Mouse (Mus musculus) midbrain, embryonic 16.5 days (tissue): ENCODE data around the gene Anxa6. TPM values are rescaled to one million over a fixed set of nuclear protein-coding genes. Genes with fewer than 3 reads are reported as not detected.

Experiments used
- ATAC-seq: fragments of 200-750 bp; cut with Nextera tagmentation; 2 replicates; pipeline ENCODE4 v1.8.0; 2017; ENCODE audit warnings: moderate TSS enrichment
- H3K27ac ChIP-seq: fragments of 300-500 bp; sonication (generic); 2 replicates; pipeline ENCODE4 v1.5.1; 2014; ENCODE audit warnings: mild to moderate bottlenecking, low read length, mixed read lengths
- H3K27me3 ChIP-seq: fragments of 300-500 bp; sonication (generic); 2 replicates; pipeline ENCODE4 v1.6.1; 2014; ENCODE audit warnings: low read depth, low read length, mixed read lengths; ENCODE audit not compliant: control insufficient read depth, insufficient read depth
- H3K36me3 ChIP-seq: fragments of 300-500 bp; sonication (generic); 2 replicates; pipeline ENCODE4 v1.6.1; 2014; ENCODE audit warnings: mild to moderate bottlenecking, low read length, moderate library complexity, mixed read lengths; ENCODE audit not compliant: control insufficient read depth, insufficient read depth
- H3K4me1 ChIP-seq: fragments of 300-500 bp; sonication (generic); 2 replicates; pipeline ENCODE4 v1.6.1; 2014; ENCODE audit warnings: mild to moderate bottlenecking, low read length, mixed read lengths; ENCODE audit not compliant: control insufficient read depth, insufficient read depth
- H3K4me2 ChIP-seq: fragments of 300-500 bp; sonication (generic); 2 replicates; pipeline ENCODE4 v1.6.1; 2014; ENCODE audit warnings: mild to moderate bottlenecking, low read length, mixed read lengths
- H3K4me3 ChIP-seq: fragments of 300-500 bp; sonication (generic); 2 replicates; pipeline ENCODE4 v1.5.1; 2014; ENCODE audit warnings: low read depth, mild to moderate bottlenecking, low read length, moderate library complexity, mixed read lengths
- H3K9ac ChIP-seq: fragments of 300-500 bp; sonication (generic); 2 replicates; pipeline ENCODE4 v1.6.1; 2014; ENCODE audit warnings: low read depth, low read length, mixed read lengths
- H3K9me3 ChIP-seq: fragments of 300-500 bp; sonication (generic); replicated peaks from 2 replicates; pipeline ENCODE4 v1.6.1; 2014; ENCODE audit warnings: mild to moderate bottlenecking, low read length, mixed read lengths; ENCODE audit not compliant: control insufficient read depth, poor library complexity, severe bottlenecking
- WGBS: fragments of 180-500 bp; shearing (Covaris S2); extraction: QIAGEN DNeasy Blood & Tissue Kit; methylation state at CpG from one replicate; pipeline ENCODE4 v1.1.7; 2014; 5-methylcytosine and 5-hydroxymethylcytosine counted together
- polyA plus RNA-seq: library from polyadenylated mRNA; unstranded; fragments of >200 nt; fragmentation: Nextera tagmentation; extraction: Ambion mirVana; gene quantifications from 2 replicates; pipeline ENCODE4 v1.2.1, GENCODE M21; 2015

Anxa6 gene
- polyA plus RNA-seq, 1 experiment from 2014 or later, result 37.0 TPM

GRCm38 (mm10) chr11:54981630-54982029 lies 51.6 kb downstream of the Anxa6 start:
- Histone ChIP-seq H3K9me3 (no peaks in the 10 kb centered on the region), H3K9ac (no peak overlapping the region), H3K4me3 (no peak overlapping the region), H3K27ac (no peak overlapping the region), H3K27me3 (no peaks in the 10 kb centered on the region), H3K4me2 (no peak overlapping the region), H3K36me3 (peaks cover 3% of the 10 kb centered on the region; the same call in 1 of the 2 replicates), H3K4me1 (no peaks in the 10 kb centered on the region)
- ATAC-seq, result no peak
- 95% methylated on average over 4 of the region's 4 CpGs for whole genome bisulfite sequencing

- Histone ChIP-seq H3K27ac (no peak overlapping the region), H3K9me3 (no peaks in the 10 kb centered on the region), H3K36me3 (peaks cover 3% of the 10 kb centered on the region; the same call in 1 of the 2 replicates), H3K27me3 (no peaks in the 10 kb centered on the region), H3K9ac (no peak overlapping the region), H3K4me1 (0 out of 2 replicates have a peak, but pooled peaks cover 2% of the 10 kb centered on the region), H3K4me2 (no peak overlapping the region), H3K4me3 (no peak overlapping the region)
- no peak for ATAC-seq
- WGBS, result 70% methylated on average over 6 of the region's 6 CpGs
These were observed 55.8 kb downstream of the Anxa6 start for GRCm38 (mm10) chr11:54977385-54977937.

GRCm38 (mm10) chr11:54976351-54976750 lies 56.9 kb downstream of the Anxa6 start:
- no peak for ATAC-seq
- no peak overlapping the region for H3K4me3 ChIP-seq
- 98% methylated on average over 2 of the region's 2 CpGs for WGBS
- H3K9me3 ChIP-seq, result no peaks in the 10 kb centered on the region
- no peaks in the 10 kb centered on the region; the same call in 1 of the 2 replicates for H3K36me3 ChIP-seq
- no peak overlapping the region for H3K4me2 ChIP-seq
- H3K27me3 ChIP-seq, result no peaks in the 10 kb centered on the region
- H3K9ac ChIP-seq, result no peak overlapping the region
- H3K4me1 ChIP-seq, result 0 out of 2 replicates have a peak, but pooled peaks cover 2% of the 10 kb centered on the region
- H3K27ac ChIP-seq, result no peak overlapping the region

GRCm38 (mm10) chr11:54975756-54976155 lies 57.5 kb downstream of the Anxa6 start:
- no peak overlapping the region for H3K4me3 ChIP-seq
- WGBS, result 88% methylated on average over 2 of the region's 2 CpGs
- H3K4me2 ChIP-seq, result no peak overlapping the region
- H3K36me3 ChIP-seq, result no peaks in the 10 kb centered on the region
- H3K27me3 ChIP-seq, result no peaks in the 10 kb centered on the region
- no peaks in the 10 kb centered on the region for H3K9me3 ChIP-seq
- ATAC-seq, result no peak
- 0 out of 2 replicates have a peak, but pooled peaks cover 2% of the 10 kb centered on the region for H3K4me1 ChIP-seq
- no peak overlapping the region for H3K27ac ChIP-seq
- no peak overlapping the region for H3K9ac ChIP-seq

GRCm38 (mm10) chr11:54975340-54975739 lies 57.9 kb downstream of the Anxa6 start:
- 80% methylated on average over 5 of the region's 5 CpGs for WGBS
- no peaks in the 10 kb centered on the region for H3K36me3 ChIP-seq
- no peak for ATAC-seq
- no peak overlapping the region for H3K4me2 ChIP-seq
- no peaks in the 10 kb centered on the region for H3K27me3 ChIP-seq
- no peaks in the 10 kb centered on the region for H3K9me3 ChIP-seq
- no peak overlapping the region for H3K27ac ChIP-seq
- H3K9ac ChIP-seq, result no peak overlapping the region
- no peak overlapping the region for H3K4me3 ChIP-seq
- H3K4me1 ChIP-seq, result 0 out of 2 replicates have a peak, but pooled peaks cover 2% of the 10 kb centered on the region

- no peak overlapping the region for H3K27ac ChIP-seq
- ATAC-seq, result no peak
- 89% methylated on average over 4 of the region's 4 CpGs for WGBS
- H3K36me3 ChIP-seq, result no peaks in the 10 kb centered on the region
- no peaks in the 10 kb centered on the region for H3K27me3 ChIP-seq
- H3K4me3 ChIP-seq, result no peak overlapping the region
- H3K9ac ChIP-seq, result no peak overlapping the region
- 0 out of 2 replicates have a peak, but pooled peaks cover 2% of the 10 kb centered on the region for H3K4me1 ChIP-seq
- H3K9me3 ChIP-seq, result no peaks in the 10 kb centered on the region
- H3K4me2 ChIP-seq, result no peak overlapping the region
These were observed 58.6 kb downstream of the Anxa6 start for GRCm38 (mm10) chr11:54974639-54975038.

- Histone ChIP-seq H3K27me3 (no peaks in the 10 kb centered on the region), H3K27ac (no peak overlapping the region), H3K9me3 (no peaks in the 10 kb centered on the region), H3K4me3 (no peak overlapping the region), H3K4me2 (no peak overlapping the region), H3K4me1 (0 out of 2 replicates have a peak, but pooled peaks cover 2% of the 10 kb centered on the region), H3K36me3 (no peaks in the 10 kb centered on the region), H3K9ac (no peak overlapping the region)
- ATAC-seq, result no peak
- 37% methylated on average over 8 of the region's 8 CpGs for WGBS
These were observed 59.6 kb downstream of the Anxa6 start for GRCm38 (mm10) chr11:54973481-54974212.

GRCm38 (mm10) chr11:54972789-54973188 lies 60.5 kb downstream of the Anxa6 start:
- WGBS, result 60% methylated on average over 6 of the region's 6 CpGs
- H3K9ac ChIP-seq, result no peak overlapping the region
- H3K4me3 ChIP-seq, result no peak overlapping the region
- H3K4me2 ChIP-seq, result no peak overlapping the region
- no peak overlapping the region for H3K27ac ChIP-seq
- no peaks in the 10 kb centered on the region for H3K27me3 ChIP-seq
- ATAC-seq, result no peak
- no peaks in the 10 kb centered on the region for H3K36me3 ChIP-seq
- no peaks in the 10 kb centered on the region for H3K9me3 ChIP-seq
- 0 out of 2 replicates have a peak, but pooled peaks cover 2% of the 10 kb centered on the region for H3K4me1 ChIP-seq

- ATAC-seq, result no peak
- WGBS, result 60% methylated on average over 4 of the region's 4 CpGs
- Histone ChIP-seq H3K4me1 (0 out of 2 replicates have a peak, but pooled peaks cover 2% of the 10 kb centered on the region), H3K36me3 (no peaks in the 10 kb centered on the region), H3K27ac (no peak overlapping the region), H3K9me3 (no peaks in the 10 kb centered on the region), H3K27me3 (no peaks in the 10 kb centered on the region), H3K4me2 (no peak overlapping the region), H3K4me3 (no peak overlapping the region), H3K9ac (no peak overlapping the region)
These were observed 61.1 kb downstream of the Anxa6 start for GRCm38 (mm10) chr11:54972049-54972723.
